Mouse (Mus musculus): ENCODE data around the gene Tnc. TPM values are rescaled to one million over a fixed set of nuclear protein-coding genes. Genes with fewer than 3 reads are reported as not detected.

Gene Tnc
- polyA plus RNA-seq, 1 experiment from 2014 or later = 11.7 TPM

DNA sequence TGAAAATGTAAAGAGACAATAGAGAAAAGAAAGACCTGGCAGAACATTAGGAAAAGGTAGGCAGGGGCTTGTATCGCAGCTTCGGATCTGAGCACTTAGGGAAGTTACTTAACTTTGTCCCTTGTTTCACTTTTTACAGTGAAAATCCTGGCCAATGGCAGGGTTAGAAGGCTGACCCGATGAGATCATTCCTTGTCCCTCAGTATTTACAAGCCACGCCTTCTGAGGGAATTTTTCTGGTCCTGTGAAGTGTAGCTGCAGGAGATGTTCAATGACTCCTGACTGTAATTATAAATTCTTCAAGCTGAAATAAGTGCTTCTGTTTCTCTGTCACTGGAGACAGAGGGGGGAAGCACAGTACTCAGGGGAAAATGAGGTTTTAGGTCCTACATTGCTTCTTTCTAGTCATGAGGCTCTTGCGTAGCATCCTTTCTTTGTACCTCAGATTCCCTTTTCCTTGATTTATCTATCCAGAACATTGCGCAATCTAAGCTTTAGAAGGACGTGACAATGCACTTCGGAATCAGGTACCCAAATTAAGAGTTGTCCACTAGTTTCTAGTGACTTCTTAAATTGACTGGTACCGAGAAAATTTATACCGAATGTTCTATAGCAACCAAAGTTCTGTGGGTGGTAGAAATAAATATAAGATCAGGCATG lies 25.8 kb downstream of the Tnc start:
- H3K4me1 ChIP-seq (replicated peaks) = no peaks in the 10 kb centered on the region
- no peak overlapping the region for H3K4me3 ChIP-seq
- H3K9me3 ChIP-seq = no peaks in the 10 kb centered on the region
- no peaks in the 10 kb centered on the region for H3K36me3 ChIP-seq
- H3K9ac ChIP-seq = no peak overlapping the region
- no peak for ATAC-seq (ENCODE audit: low read depth)
- no peak overlapping the region for H3K27ac ChIP-seq (replicated peaks)
- 89% methylated on average over 10 of the region's 10 CpGs for WGBS
- no peak overlapping the region for H3K4me2 ChIP-seq
- H3K27me3 ChIP-seq = no peaks in the 10 kb centered on the region

DNA sequence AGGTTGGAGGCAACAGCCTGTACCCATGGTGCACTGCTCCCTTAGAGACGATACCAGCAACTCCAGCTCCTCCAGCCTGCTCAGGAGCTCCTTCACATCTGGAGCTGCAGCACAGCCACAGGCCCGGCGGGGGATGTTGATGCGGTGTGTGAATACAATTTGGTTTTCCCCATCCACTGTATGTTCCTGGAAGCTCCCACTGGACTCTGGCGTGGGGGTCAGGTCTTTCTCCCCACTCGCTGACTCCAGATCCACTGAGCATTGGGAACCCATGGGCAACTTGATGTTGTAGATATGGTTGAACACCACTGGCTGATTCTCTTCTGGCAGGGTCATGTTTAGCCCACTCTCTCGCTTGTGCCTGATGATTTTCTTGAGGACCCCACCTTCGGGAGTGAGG lies 26.7 kb downstream of the Tnc start:
- H3K9me3 ChIP-seq = no peaks in the 10 kb centered on the region
- WGBS = 91% methylated on average over 8 of the region's 8 CpGs
- H3K9ac ChIP-seq = no peak overlapping the region
- H3K27me3 ChIP-seq = no peaks in the 10 kb centered on the region
- no peaks in the 10 kb centered on the region for H3K36me3 ChIP-seq
- H3K4me1 ChIP-seq (replicated peaks) = no peaks in the 10 kb centered on the region
- no peak overlapping the region for H3K4me2 ChIP-seq
- ATAC-seq (ENCODE audit: low read depth) = no peak
- no peak overlapping the region for H3K4me3 ChIP-seq
- no peak overlapping the region for H3K27ac ChIP-seq (replicated peaks)

DNA sequence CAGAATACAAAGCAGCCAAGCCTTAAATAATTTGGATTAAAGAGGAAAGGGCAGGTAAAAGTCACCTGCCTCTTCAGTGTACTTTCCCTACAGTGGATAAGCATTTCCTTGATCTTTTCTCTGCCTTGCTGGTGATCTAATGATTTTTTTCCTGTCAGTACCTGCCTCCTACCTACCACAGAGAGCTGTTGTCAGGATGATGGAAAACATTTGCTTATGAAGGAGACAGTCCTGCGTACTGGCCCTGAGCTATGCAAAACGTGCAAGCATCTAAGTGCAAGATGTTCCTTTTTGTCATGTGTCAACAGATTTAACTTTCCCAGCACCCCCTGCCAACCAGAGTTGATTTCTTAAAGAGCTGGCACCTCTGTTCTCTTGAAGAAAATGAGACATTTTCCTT lies 35.5 kb downstream of the Tnc start:
- Histone ChIP-seq H3K4me3 (no peak overlapping the region), H3K9ac (no peak overlapping the region), H3K27ac (replicated peaks) (no peak overlapping the region), H3K36me3 (no peaks in the 10 kb centered on the region), H3K4me2 (no peak overlapping the region), H3K27me3 (no peaks in the 10 kb centered on the region), H3K9me3 (no peaks in the 10 kb centered on the region), H3K4me1 (replicated peaks) (no peaks in the 10 kb centered on the region)
- 46% methylated on average over 2 of the region's 2 CpGs for WGBS
- no peak for ATAC-seq (ENCODE audit: low read depth)

DNA sequence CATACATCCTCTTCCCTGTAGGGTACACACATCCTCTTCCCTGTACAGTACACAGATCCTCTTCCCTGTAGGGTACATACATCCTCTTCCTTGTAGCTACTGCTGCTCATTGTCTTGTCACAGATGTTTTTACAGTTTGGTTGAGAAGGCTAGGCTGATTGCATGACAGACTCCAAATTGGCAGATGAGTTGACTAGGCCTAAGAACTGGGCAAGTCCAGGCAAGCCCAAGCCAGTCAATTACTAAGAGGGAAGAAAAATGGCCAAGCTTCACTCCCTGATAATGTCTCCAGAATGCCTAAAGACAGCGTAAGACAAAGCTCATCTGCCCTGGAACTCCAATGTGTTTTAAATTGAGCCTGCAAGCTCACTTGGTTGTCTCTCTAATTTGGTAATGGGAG lies 36.9 kb downstream of the Tnc start:
- Histone ChIP-seq H3K4me1 (replicated peaks) (no peaks in the 10 kb centered on the region), H3K27me3 (no peaks in the 10 kb centered on the region), H3K9ac (no peak overlapping the region), H3K9me3 (no peaks in the 10 kb centered on the region), H3K4me2 (no peak overlapping the region), H3K4me3 (no peak overlapping the region), H3K36me3 (no peaks in the 10 kb centered on the region), H3K27ac (replicated peaks) (no peak overlapping the region)
- WGBS = 88% methylated on average over 1 of the region's 1 CpGs
- no peak for ATAC-seq (ENCODE audit: low read depth)

DNA sequence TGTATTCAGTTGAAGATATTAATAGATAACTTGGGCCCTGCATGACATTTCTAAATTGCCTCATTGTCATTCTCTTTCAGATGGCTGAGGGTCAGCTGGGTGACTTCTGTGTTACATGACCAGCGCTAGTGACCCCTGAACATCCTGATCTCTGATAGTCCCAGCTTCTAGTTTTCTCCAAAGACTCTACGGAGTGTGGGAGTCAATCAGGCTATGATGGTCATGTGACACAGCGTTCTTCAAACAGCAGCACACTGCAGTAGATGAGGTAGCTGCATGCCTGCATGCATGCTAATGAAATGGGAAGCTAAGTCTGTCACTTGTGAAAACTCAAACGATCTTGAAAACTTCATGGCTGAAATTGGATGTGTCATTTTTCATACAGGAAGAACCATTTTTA lies 41.6 kb downstream of the Tnc start:
- Histone ChIP-seq H3K27ac (replicated peaks) (no peak overlapping the region), H3K9me3 (no peaks in the 10 kb centered on the region), H3K4me2 (no peak overlapping the region), H3K4me1 (replicated peaks) (peaks cover 11% of the 10 kb centered on the region), H3K4me3 (no peak overlapping the region), H3K9ac (no peak overlapping the region), H3K36me3 (no peaks in the 10 kb centered on the region), H3K27me3 (no peaks in the 10 kb centered on the region)
- no peak for ATAC-seq (ENCODE audit: low read depth)
- 90% methylated on average over 4 of the region's 4 CpGs for WGBS

DNA sequence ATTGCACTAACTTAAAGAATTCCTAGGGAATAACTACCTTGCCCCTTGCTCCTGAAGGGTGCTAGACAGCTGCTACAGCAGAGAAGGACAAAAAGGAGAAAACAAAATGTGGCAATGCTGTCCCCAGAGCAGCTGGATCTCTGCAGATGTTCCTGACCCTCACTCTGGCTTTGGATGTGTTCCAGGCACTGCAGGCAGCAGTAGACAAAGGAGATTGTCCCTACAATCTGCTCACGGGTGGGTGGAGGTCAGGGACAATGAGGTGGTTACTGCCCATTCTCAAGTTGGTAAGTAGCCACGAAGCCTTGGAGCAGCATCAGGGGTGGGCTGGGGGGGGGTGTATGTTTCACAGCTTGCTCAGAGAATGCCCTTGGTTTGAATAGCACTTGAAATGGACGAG lies 43.1 kb downstream of the Tnc start:
- Histone ChIP-seq H3K4me1 (replicated peaks) (peaks cover 11% of the 10 kb centered on the region), H3K4me2 (no peak overlapping the region), H3K27me3 (no peaks in the 10 kb centered on the region), H3K9ac (no peak overlapping the region), H3K27ac (replicated peaks) (no peak overlapping the region), H3K9me3 (no peaks in the 10 kb centered on the region), H3K4me3 (no peak overlapping the region), H3K36me3 (no peaks in the 10 kb centered on the region)
- 12% methylated on average over 3 of the region's 3 CpGs for whole genome bisulfite sequencing
- no peak for ATAC-seq (ENCODE audit: low read depth)

DNA sequence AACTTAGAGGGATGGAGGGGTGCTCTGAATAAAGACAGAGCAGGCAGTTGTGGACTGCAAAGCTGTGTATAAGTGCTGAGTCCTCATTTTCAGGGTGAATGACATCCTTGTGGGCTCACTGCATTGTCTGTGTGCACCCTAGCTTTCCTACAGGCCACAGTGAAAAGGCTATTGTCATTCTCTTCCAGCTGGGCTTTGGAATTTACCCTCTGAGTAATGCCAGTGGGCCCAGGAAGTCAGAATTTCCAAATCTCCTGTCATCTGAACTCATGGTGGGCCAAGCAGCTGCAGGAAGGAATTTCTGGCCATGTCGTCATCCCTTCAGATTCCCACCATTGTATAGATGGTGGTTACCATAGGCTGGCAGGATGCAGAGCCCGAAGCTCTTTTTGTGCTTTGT lies 44.6 kb downstream of the Tnc start:
- H3K36me3 ChIP-seq = no peaks in the 10 kb centered on the region
- H3K9ac ChIP-seq = no peak overlapping the region
- H3K27me3 ChIP-seq = no peaks in the 10 kb centered on the region
- H3K4me2 ChIP-seq = no peak overlapping the region
- WGBS = 63% methylated on average over 2 of the region's 2 CpGs
- no peak for ATAC-seq (ENCODE audit: low read depth)
- no peak overlapping the region for H3K4me3 ChIP-seq
- peaks cover 11% of the 10 kb centered on the region for H3K4me1 ChIP-seq (replicated peaks)
- no peak overlapping the region for H3K27ac ChIP-seq (replicated peaks)
- H3K9me3 ChIP-seq = no peaks in the 10 kb centered on the region

DNA sequence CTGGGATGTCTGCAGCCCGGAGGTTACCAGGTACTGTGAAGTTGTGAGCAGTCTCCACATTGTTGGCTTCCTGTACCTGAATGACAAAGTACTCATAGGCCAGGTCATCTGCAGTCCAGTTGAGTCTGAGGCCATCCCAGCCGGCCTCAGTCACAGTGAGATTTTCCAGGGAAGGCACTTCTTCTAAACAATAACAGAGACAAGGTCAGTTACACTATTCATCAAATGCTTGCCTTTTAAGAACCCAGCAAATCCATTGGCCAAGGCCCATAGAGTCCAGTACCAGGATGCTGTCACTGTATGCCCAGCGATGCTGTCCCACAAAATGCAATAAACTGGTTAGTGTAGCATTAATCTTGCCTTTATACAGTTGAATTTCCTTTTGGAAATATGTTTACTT lies 46.0 kb downstream of the Tnc start:
- Histone ChIP-seq H3K9me3 (no peaks in the 10 kb centered on the region), H3K27ac (replicated peaks) (no peak overlapping the region), H3K4me1 (replicated peaks) (peaks cover 11% of the 10 kb centered on the region), H3K27me3 (no peaks in the 10 kb centered on the region), H3K4me3 (no peak overlapping the region), H3K4me2 (no peak overlapping the region), H3K9ac (no peak overlapping the region), H3K36me3 (no peaks in the 10 kb centered on the region)
- ATAC-seq (ENCODE audit: low read depth) = no peak
- WGBS = 86% methylated on average over 3 of the region's 3 CpGs

DNA sequence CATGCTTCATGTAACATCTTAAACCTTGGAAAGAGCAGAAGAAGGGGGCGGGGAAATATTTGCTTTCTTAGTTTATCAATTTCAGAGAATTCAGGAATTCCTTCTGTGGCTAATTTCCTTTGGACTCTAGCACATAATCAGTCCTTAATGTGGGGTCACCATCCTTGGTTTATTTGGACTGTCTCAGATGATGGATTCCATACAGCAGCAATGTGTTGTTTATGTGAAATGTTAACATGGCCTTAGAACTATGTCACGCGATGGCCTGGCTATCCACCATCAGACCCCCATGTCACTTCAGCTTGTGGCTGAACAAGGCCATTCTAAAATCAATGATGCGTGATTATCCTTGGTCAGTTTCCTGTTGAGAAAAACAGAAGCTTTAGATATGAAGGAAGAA lies 46.5 kb downstream of the Tnc start:
- 92% methylated on average over 4 of the region's 4 CpGs for WGBS
- ATAC-seq (ENCODE audit: low read depth) = no peak
- no peak overlapping the region for H3K4me2 ChIP-seq

DNA sequence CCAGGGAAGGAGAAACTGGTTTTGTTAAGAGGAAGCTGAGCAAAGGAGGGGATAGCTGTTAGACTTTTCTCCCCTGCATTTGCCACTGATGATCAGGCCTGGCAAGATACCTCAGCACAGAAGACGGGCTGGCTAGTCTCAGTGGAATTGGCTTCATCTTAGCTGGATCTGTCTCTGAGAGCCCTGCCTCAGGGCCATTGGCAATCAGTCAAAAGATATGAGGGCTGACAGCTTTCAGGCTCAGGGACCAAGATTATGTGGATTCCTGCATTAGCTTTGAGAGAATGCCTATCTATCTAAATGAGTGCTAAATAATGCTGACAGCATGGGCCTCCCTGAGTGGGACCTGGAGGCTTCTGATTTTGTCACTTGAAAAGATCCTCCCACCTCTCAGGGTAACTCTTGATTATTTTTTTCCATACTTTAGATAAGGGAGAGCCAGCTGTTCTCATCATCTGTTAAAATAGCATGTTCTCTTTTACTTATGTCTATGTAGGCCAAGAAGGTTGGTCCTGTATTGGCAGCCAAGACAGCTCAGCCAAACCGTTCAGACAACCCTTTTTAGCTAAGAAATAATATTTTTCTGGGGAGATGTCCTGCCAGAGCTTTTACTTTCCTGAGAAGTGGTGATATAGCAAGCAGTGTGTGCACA lies 53.2 kb downstream of the Tnc start:
- WGBS = 53% methylated on average over 2 of the region's 2 CpGs
- H3K4me3 ChIP-seq = no peak overlapping the region
- no peaks in the 10 kb centered on the region for H3K27me3 ChIP-seq
- H3K4me1 ChIP-seq (replicated peaks) = peaks cover 16% of the 10 kb centered on the region; the same call in 1 of the 2 replicates
- H3K27ac ChIP-seq (replicated peaks) = no peak overlapping the region
- H3K4me2 ChIP-seq = no peak overlapping the region
- no peaks in the 10 kb centered on the region for H3K9me3 ChIP-seq
- no peak for ATAC-seq (ENCODE audit: low read depth)
- no peak overlapping the region for H3K9ac ChIP-seq
- H3K36me3 ChIP-seq = no peaks in the 10 kb centered on the region

More for the DNA sequence above, 46.5 kb downstream of the Tnc start:
- Histone ChIP-seq H3K4me3 (no peak overlapping the region), H3K9ac (no peak overlapping the region), H3K36me3 (no peaks in the 10 kb centered on the region), H3K4me1 (replicated peaks) (peaks cover 11% of the 10 kb centered on the region), H3K9me3 (no peaks in the 10 kb centered on the region), H3K27me3 (no peaks in the 10 kb centered on the region), H3K27ac (replicated peaks) (no peak overlapping the region)

DNA sequence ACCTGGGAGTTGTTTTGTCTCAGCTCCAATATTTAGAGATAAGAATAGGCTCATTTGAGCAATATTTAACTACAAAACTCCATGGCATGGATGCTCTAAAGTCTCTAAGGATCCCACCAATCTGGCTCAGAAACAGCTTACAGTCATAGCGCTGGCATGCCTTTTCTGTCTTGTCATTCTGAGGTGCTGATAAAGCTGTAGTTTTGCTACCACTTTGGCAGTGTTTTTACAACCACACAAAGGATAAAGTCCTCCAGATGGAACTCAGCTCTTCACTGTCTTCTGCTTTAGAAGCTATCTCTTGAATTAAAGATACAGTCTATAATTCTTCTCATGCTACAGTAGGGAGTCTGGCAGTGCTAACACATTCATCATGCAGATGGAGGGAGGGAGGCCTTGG lies 56.6 kb downstream of the Tnc start:
- H3K4me2 ChIP-seq = no peak overlapping the region
- no peaks in the 10 kb centered on the region for H3K9me3 ChIP-seq
- peaks cover 16% of the 10 kb centered on the region; the same call in 1 of the 2 replicates for H3K4me1 ChIP-seq (replicated peaks)
- H3K4me3 ChIP-seq = no peak overlapping the region
- H3K9ac ChIP-seq = no peak overlapping the region
- H3K27me3 ChIP-seq = no peaks in the 10 kb centered on the region
- H3K36me3 ChIP-seq = no peaks in the 10 kb centered on the region
- no peak for ATAC-seq (ENCODE audit: low read depth)
- no peak overlapping the region for H3K27ac ChIP-seq (replicated peaks)
- 95% methylated on average over 1 of the region's 1 CpGs for WGBS

DNA sequence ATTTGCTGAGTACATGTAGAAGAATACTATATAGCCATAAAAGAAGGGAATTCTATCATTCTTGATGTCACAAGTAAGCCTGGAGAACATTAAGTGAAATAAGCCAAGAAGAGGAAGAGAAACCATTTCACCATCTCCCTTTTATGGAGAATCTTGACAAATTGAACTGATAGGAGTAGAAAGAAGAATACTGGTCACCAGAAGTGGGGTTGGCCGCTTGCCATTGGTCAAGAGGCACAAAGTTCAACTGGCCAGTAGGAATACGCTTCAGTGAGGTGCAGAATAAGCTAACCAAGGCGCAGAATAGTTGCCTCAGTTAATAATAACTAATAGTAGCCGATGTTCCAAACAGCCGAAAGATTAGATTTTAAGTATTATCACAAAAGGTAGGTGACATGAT lies 58.7 kb downstream of the Tnc start:
- H3K4me2 ChIP-seq = no peak overlapping the region
- ATAC-seq (ENCODE audit: low read depth) = no peak
- H3K9ac ChIP-seq = no peak overlapping the region
- no peaks in the 10 kb centered on the region for H3K27me3 ChIP-seq
- H3K4me3 ChIP-seq = no peak overlapping the region
- 0 out of 2 replicates have a peak, but pooled peaks cover 2% of the 10 kb centered on the region for H3K4me1 ChIP-seq (replicated peaks)
- H3K27ac ChIP-seq (replicated peaks) = no peak overlapping the region
- no peaks in the 10 kb centered on the region for H3K9me3 ChIP-seq
- no peaks in the 10 kb centered on the region for H3K36me3 ChIP-seq
- 93% methylated on average over 5 of the region's 5 CpGs for WGBS

DNA sequence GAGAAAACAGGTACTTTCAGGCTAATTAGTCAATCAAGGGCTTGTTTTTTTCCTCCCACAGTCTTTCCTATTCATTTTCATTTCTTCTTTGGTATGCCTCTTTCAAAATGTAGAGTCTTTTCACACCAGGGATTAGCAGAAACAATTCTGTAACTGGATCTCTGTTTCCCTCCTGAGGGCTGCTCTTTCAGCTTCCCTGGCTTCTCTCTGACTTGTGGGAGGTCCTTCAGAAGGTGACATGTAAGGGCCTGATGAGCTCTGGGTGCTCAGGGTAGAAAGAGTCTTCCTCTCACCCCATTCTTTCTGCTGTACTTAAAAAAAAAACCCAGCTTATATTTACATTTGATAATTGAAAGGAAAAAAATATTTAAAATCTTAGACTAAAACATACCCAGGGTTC lies 60.2 kb downstream of the Tnc start:
- Histone ChIP-seq H3K9ac (no peak overlapping the region), H3K4me2 (no peak overlapping the region), H3K9me3 (no peaks in the 10 kb centered on the region), H3K36me3 (no peaks in the 10 kb centered on the region), H3K4me1 (replicated peaks) (0 out of 2 replicates have a peak, but pooled peaks cover 12% of the 10 kb centered on the region), H3K4me3 (no peak overlapping the region), H3K27me3 (no peaks in the 10 kb centered on the region), H3K27ac (replicated peaks) (no peak overlapping the region)
- no peak for ATAC-seq (ENCODE audit: low read depth)

Data from neural tube, embryonic 13.5 days (tissue).